Comparison of ENCODE assay signal across 15 mouse cellular contexts in the genomic region with DNA sequence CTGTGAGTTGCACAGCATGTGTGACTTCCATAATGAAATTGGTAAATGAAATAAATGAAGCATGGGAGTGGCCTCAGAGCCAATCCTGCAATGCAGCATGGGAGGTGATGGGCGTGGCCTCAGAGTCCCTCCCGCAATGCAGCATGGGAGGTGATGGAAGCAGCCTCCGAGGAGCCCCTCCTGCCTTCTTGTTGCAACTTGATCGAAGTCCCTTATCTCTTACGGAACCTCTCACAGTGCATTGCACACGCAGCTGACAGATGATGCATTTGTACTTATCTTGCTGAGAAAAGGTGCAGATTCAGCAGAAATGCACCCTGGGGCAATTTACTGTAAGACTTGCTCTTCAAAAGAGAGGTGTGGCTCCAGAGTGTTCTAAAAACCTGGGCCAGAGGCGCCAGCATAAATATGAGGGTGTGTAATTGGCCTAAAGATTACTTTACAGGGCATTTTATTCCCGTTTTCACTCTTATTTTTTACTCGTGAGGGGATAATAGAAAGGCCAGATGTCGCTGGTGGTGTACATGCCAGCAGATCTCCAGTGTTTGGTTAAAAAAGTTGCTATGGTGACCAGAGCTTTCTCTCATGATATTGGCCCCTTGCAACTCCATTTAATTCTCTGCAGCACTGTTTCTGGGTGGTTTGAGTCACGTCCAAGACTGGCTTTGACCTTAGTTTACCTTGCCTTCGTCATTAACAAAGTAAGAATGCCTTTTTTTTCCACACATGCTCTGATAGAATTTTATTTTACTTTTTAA. TPM values are rescaled to one million over a fixed set of nuclear protein-coding genes. Genes with fewer than 3 reads are reported as not detected.
A peak's percentile ranks its signal among the peaks of the same experiment; 100 is the strongest.
DNase-seq lines count a peak whose midpoint lies in the region; ATAC-seq lines count a peak whose summit lies in the region.
"Had no signal": no experiment of that assay in that cellular context is flagged by ENCODE, and none has a peak within 500 bp of the region (broad histone marks: within the 10 kb centered on the region; RNA-seq: fewer than 3 reads in every experiment).

No protein-coding gene starts in this region.

- 69% methylated on average over 12 of the region's 12 CpGs for WGBS in embryonic facial prominence, embryonic 14.5 days
- WGBS in embryonic facial prominence, embryonic 10.5 days, result 87% methylated on average over 12 of the region's 12 CpGs

- 0 out of 2 replicates have a peak overlapping the region, but pooled peaks have one; percentile 6 for H3K27ac ChIP-seq in embryonic facial prominence, embryonic 14.5 days (replicated peaks; ENCODE audit: low read depth, low read length)
- no peak overlapping the region for H3K27ac ChIP-seq in embryonic facial prominence, embryonic 10.5 days (replicated peaks)
- H3K27ac ChIP-seq: hindbrain, embryonic 12.5 days; kidney, embryonic 15.5 days; macrophage had no signal

- no peak for ATAC-seq in embryonic facial prominence, embryonic 14.5 days (ENCODE audit: low read depth)
- peak; percentile 65 for ATAC-seq in megakaryocyte progenitor cell, adult 5-6 weeks (replicated peaks; ENCODE audit: poor library complexity)

- no peak overlapping the region for H3K4me2 ChIP-seq in embryonic facial prominence, embryonic 14.5 days (ENCODE audit: low read depth, low read length)
- H3K4me2 ChIP-seq: hindbrain, embryonic 12.5 days; kidney, embryonic 15.5 days had no signal

- H3K4me3 ChIP-seq in embryonic facial prominence, embryonic 14.5 days (ENCODE audit: low read depth, low read length), result no peak overlapping the region
- no peak overlapping the region for H3K4me3 ChIP-seq in embryonic facial prominence, embryonic 10.5 days
- H3K4me3 ChIP-seq: hindbrain, embryonic 12.5 days; kidney, embryonic 15.5 days had no signal

- peak; percentile 61 for DNase-seq in embryonic facial prominence, embryonic 14.5 days (ENCODE audit: low spot score)
- DNase-seq in embryonic facial prominence, embryonic 10.5 days (ENCODE audit: low spot score), result no peak
- peak; percentile 36 for DNase-seq in layer of hippocampus, adult 11-12 months (ENCODE audit: low spot score)
- DNase-seq in layer of hippocampus, postnatal 25 days (ENCODE audit: extremely low spot score in 1 of 2, low spot score in 1 of 2), result no peak
- DNase-seq in gastrocnemius, postnatal 25 days, result peak; percentile 41
- DNase-seq in kidney, adult 9 months, result no peak
- DNase-seq in kidney, postnatal 36 days, result no peak
- DNase-seq: adrenal gland, postnatal 25 days; cerebellum, adult 2 months; embryo, embryonic 11 days; right cerebral cortex, postnatal 4 days had no signal

- peaks cover 22% of the 10 kb centered on the region for H3K4me1 ChIP-seq in embryonic facial prominence, embryonic 14.5 days (ENCODE audit: control insufficient read depth, insufficient read depth, low read length)
- peaks cover 10% of the 10 kb centered on the region for H3K4me1 ChIP-seq in embryonic facial prominence, embryonic 10.5 days
- H3K4me1 ChIP-seq: hindbrain, embryonic 12.5 days had no signal

- no peaks in the 10 kb centered on the region for H3K9me3 ChIP-seq in embryonic facial prominence, embryonic 14.5 days (ENCODE audit: control insufficient read depth, low read length)
- H3K9me3 ChIP-seq in embryonic facial prominence, embryonic 10.5 days, result no peaks in the 10 kb centered on the region
- H3K9me3 ChIP-seq: hindbrain, embryonic 12.5 days; kidney, embryonic 15.5 days had no signal

- H3K9ac ChIP-seq in embryonic facial prominence, embryonic 14.5 days (ENCODE audit: low read depth, low read length), result no peak overlapping the region
- H3K9ac ChIP-seq: hindbrain, embryonic 12.5 days; kidney, embryonic 15.5 days had no signal

- no peaks in the 10 kb centered on the region for H3K27me3 ChIP-seq in embryonic facial prominence, embryonic 14.5 days (replicated peaks; ENCODE audit: control insufficient read depth, insufficient read depth, low read length)
- H3K27me3 ChIP-seq in embryonic facial prominence, embryonic 10.5 days (replicated peaks; ENCODE audit: low read depth, poor library complexity, severe bottlenecking), result no peaks in the 10 kb centered on the region
- H3K27me3 ChIP-seq: hindbrain, embryonic 12.5 days; kidney, embryonic 15.5 days had no signal

- peaks cover 25% of the 10 kb centered on the region for H3K36me3 ChIP-seq in embryonic facial prominence, embryonic 14.5 days (ENCODE audit: control insufficient read depth, insufficient read depth, low read length)
- H3K36me3 ChIP-seq in embryonic facial prominence, embryonic 10.5 days (replicated peaks), result peaks cover 21% of the 10 kb centered on the region
- H3K36me3 ChIP-seq: hindbrain, embryonic 12.5 days had no signal

RNA-seq across cellular contexts. Expression of a gene that starts 35.4 kb away (rescaled TPM):
- polyA plus RNA-seq in embryonic facial prominence, embryonic 14.5 days (2014; fragmentation: Nextera tagmentation; extraction: Ambion mirVana), result 0.25 and 0.59 TPM in 2 replicates
- polyA plus RNA-seq in embryonic facial prominence, embryonic 10.5 days (2016; fragmentation: Nextera tagmentation; extraction: Ambion mirVana), result 0.12 TPM in 1 of 2 replicates, not detected in the other
- total RNA-seq in layer of hippocampus, postnatal 25 days (2021), result not detected
- total RNA-seq in gastrocnemius, postnatal 25 days (2021), result not detected
- 0.85 TPM in 1 of 2 replicates, not detected in the other for total RNA-seq in megakaryocyte progenitor cell, adult 5-6 weeks (2015)
- total RNA-seq in megakaryocyte progenitor cell, adult 5-6 weeks (2017), result 0.14 TPM in 1 of 2 replicates, not detected in the other

Comparison
In these comparisons a context has a peak if more than half of its experiments do, and no peak if none do; other contexts are left out.
1. DNase-seq: peak in embryonic facial prominence, embryonic 14.5 days (single experiment), layer of hippocampus, adult 11-12 months (single experiment) and gastrocnemius, postnatal 25 days (single experiment); none in embryonic facial prominence, embryonic 10.5 days (single experiment), layer of hippocampus, postnatal 25 days (0 of 2), kidney, adult 9 months (single experiment) and kidney, postnatal 36 days (0 of 2).